Mouse (Mus musculus) heart, postnatal 25 days (tissue): Measurements from ENCODE around the gene Pqbp1. TPM values are rescaled to one million over a fixed set of nuclear protein-coding genes. Genes with fewer than 3 reads are reported as not detected.
A peak's percentile ranks its signal among the peaks of the same experiment; 100 is the strongest.

Source experiments
- DNase-seq: peaks from one replicate; pipeline ENCODE4 v3.0.0; 2022; ENCODE audit warnings: low spot score
- intact Hi-C: fragments of 180-260 bp; cut with DNase I; formaldehyde crosslinking; loops from one replicate; pipeline ENCODE4 v1.15.1; 2025
- total RNA-seq, 2 experiments: library from RNA; stranded (reverse); gene quantifications; 2 replicates each; pipeline ENCODE4 v1.2.3; 2021

The Pqbp1 gene
- total RNA-seq, 2 experiments from 2014 or later: 22.1 to 22.7 TPM

DNA sequence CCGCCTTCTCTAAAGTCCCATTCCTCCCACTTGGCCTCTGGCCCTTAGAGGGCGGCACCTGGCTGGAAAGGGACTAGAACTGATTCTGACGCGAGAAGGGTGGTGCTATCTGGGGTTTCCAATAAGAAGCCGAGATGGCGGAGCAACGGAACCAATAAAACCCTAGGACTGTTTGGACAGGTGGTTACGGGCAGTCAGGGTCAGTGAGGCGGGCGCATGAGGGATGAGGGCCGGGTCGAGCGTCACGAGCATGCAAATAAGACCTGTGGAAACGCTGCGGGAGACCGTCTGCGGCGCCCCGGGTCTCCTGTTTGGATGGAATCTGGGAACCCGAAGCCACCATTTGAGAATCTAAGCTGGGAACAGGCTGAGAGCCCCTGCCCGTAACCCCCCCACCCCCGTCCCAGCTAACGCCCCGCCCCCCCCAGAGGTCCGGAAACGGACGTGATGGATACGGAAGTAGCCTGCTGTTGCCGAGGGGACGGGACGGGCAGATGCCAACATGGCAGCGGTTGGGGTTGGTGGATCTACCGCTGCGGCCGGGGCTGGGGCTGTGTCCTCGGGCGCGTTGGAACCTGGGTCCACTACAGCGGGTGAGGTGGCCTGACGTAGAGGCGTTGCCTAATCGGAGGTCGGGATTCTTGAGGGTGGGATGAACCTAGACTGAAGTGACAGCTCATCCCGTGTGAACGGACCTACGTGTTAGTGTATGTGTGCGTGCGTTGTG, 15.1 kb downstream of the Pqbp1 start, which contains the start of gene Slc35a2:
TSS of gene Slc35a2 (plus strand) at position 188 of the 727 bp plus-strand sequence.
- peak; percentile 84 for DNase-seq
- intact Hi-C loops: no loop called here

DNA sequence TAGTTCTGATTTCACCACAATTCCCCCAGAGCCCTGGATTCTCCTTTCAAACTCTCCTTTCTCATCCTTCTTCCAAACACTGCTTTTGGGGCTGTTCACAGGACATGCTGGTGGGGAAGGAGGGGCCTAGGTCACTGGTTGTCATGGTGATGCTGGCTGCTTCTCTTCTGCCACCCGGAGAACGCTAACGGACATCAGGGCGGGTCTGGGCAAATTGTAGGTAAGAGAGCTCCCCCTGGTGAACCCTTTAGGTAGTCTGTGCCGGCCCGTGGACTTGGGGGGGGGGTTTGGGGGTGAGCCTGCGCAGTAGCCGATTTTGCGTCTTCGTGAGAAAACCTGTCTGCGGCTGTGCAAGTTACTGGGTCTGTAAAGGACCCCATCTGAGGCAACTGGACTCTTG, 19.2 kb downstream of the Pqbp1 start:
- DNase-seq: peak; percentile 20
- intact Hi-C loops: no loop called here

DNA sequence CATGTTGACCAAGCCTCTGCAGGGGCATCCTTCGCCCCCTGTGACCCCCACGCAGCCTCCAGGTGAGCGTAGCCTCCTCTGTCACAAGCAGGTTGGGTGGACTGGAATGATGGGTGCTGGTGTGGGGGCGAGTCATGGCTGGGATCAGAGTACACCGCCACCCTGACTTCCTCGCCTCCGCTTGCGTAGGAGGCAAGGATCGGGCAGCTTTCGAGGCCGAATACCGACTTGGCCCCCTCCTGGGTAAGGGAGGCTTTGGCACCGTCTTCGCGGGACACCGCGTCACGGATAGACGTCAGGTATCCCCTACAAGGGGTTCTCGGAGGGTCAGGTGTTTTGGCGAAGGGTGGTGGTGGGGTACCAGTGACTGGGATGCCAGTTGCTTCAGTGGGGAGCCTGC, 20.6 kb downstream of the Pqbp1 start:
- intact Hi-C loops: no loop called here
- DNase-seq: no peak

DNA sequence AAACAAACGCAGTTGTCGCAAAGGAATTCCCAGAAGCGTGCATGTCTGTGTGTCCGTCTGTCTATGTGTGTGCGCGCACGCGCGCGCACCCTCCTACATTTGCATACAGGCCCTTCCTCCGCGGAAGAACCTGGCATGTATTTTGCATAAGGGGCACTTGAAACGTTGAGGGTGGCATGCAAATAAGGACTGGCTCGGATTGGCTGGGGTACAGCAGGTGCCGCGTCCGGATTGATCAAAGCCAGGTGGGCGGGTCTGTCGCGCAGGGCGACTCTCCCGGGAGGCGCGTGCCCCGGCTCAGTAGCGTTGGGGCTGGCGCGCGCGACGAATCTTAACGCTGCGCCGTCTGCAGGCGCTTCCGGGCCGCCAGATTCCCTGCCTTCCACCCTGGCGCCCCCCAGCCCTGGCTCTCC, 21.1 kb downstream of the Pqbp1 start, which contains the start of gene Pim2:
TSS of gene Pim2 (plus strand) at position 256 of the 413 bp plus-strand sequence.
- peak; percentile 61 for DNase-seq
- intact Hi-C loops: no loop called here

DNA sequence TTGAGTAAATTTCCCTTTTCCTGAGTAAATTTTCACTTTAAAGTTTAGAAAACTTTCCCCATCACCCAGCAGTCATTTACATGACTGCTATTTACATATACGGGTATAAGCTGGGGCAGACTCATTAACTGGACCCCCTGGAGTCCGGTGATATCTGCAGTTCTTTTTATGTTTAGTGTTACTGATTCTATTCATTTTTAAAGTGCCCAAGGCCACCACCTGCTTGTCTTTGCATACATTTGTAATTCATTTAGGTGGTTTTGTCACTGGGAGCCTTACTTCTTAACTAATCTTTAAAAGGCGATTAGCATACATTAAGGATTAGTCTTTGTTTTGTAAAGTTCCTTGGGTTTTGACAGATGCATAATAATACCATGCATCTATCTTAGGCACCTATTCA, 29.2 kb downstream of the Pqbp1 start:
- intact Hi-C loops: no loop called here
- DNase-seq: no peak

DNA sequence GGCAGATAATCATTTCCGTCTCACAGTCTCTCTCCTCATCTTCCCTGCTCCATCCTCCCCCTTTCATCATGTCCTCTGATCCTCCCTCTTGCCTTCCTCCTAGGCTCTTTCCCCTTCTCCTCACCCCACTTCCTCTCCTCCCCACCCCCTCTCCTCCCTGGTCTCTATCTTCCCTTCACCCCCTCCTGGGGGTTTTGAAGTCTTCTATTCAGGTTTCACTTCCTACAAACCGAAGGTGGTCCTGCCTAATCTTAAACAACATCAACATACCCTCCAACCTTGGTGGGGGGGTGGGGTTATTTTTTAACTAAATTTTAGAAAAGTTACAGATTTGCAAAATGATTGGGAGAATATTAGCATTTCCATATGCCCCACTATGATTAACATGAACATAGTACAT, 30.6 kb downstream of the Pqbp1 start:
- intact Hi-C loops: no loop called here
- no peak for DNase-seq

DNA sequence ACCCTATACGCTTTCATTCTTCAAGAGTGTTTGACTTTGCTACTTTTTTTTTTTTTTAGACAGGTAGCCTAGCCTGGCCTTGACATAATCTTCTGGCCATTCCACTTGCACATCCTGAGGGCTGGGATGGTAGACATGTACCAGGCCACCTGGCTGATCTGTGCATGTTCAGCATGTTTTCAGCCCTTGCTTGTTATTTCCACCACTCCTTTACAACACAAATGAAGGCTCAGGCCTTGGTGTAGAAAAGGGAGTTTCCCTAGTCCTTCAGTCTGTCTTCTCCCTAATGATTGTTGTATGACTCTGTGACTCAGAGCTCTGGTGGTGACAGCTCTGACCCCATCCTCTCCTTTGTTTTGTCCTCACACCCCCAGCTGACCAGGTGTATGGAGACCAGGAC, 31.9 kb downstream of the Pqbp1 start:
- intact Hi-C loops: no loop called here
- DNase-seq: no peak

DNA sequence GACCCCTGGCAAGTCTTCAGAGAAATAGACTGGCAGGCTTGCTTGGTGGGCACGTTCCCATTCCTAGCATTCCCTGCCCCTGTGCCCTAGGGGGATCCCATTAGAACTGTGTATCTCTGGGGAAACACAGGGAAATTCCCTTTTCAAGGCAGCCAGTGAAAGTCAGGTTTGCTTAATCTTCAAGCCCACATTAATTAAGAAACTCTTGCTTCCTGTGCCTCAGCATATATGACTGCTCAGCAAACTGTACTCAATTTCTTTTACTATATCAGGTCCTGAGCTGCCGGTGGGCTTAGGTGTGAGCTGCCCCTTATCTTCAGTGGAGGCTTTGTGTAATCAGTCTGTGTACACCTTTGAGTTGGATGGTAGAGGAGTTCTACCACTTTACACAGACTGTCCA, 33.3 kb downstream of the Pqbp1 start:
- DNase-seq: no peak
- intact Hi-C loops: no loop called here

DNA sequence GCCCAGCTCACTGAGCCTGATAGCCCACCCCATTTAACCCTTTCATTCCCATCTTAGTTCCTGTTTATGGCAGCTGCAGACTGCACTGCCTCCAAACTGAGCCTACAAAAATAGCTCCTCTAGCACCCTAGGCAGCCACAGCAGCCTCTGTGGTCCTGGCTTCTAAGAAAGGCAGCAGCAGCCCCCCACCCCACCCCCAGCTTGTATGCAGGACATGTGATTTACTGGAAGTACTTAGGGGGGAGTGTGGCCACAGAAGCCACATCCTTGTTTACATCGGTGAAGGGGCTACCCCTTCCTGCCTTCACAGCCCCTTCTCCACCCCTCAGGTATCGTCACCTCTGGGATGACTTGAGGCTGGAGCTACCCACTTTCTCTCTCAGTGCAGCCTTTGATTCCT, 33.7 kb downstream of the Pqbp1 start:
- DNase-seq: no peak
- intact Hi-C loops: no loop called here

DNA sequence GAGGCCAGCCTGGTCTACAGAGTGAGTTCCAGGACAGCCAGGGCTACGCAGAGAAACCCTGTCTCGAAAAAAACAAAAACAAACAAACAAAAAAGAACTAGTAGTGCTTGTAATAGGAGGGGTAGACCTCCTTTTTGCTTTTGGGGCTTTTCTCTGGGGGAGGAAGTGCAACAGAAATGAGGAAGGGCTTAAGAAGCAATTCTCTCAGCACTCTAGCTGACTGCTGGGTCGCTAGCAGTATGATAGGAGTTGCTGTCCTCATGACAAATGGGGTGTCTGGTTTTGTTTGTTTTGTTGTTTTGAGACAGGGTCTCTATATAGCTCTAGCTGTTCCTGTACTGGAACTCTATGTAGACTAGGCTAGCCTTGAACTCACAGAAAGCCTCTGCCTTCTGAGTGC, 34.5 kb downstream of the Pqbp1 start:
- intact Hi-C loops: no loop called here
- no peak for DNase-seq

DNA sequence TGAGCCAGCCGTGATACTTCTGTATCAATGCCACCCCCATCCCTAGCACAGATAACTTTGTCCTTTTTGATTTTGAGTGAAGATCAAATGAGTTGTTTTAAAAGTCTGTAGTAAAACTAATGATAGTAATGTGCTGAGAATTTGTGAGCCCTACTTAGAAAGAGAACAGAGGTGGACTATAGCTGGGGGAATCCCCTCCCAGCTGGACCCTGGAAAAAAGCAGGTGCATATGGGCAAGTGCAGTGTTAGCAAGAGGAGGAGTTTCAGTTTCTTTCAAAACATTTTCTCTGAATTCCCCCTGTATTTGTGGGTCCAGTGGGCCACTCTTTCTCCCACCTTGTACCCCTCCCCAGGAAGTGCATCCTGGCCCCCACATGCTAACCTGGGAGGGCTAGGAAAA, 35.9 kb downstream of the Pqbp1 start:
- DNase-seq: no peak
- intact Hi-C loops: no loop called here

DNA sequence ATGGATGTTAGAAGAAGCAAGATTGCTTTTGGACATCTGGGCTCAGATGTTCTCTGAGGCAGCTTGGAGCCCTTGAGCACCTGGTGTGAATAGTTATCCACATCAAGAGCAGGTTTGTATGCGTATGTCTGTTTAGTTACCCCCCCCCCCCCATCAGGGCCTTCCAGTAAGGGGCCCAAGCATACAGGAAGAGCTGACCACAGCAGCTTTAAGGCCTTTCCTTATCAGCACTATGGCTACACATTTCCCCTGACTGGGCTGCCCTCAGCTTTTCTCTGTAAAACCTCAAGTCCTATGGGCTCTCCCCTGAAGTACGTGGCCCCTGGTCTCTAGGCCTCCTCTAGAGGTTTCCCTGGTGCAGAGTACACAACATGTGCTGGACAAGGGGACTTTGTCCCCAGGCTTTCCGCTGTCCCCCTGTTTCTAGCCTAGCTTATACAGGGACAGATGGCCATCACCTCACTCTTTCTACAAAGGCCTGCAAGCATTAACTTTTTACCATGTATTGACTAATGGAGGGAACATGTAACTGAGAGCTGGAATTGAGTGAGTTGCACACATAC, 39.8 kb downstream of the Pqbp1 start:
- no peak for DNase-seq
- intact Hi-C loops: loop anchor here (5.0 kb wide), 1 partner anchor 43 kb away; no protein-coding TSS in a partner anchor

DNA sequence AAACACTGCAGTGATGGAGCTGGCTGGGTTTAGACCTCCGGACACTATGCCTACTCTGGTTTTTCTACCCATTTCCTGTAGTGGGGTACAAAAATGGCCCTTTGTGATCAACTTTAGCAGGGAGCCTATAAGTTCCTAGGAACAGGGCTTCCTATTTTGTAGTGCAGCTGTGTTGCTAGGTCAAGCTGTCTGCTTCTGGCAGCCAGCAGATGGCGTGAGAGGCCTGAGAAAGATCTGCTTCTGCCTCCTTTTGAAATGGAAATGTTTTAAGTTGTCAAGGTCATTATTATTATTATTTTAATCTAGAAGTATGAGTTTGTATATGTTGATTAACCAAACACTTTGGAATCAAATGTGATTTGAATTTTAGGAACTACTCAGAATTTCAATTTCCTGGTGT, 44.5 kb downstream of the Pqbp1 start:
- DNase-seq: no peak
- intact Hi-C loops: loop anchor here (2.0 kb wide), 1 partner anchor 162 kb away; no protein-coding TSS in a partner anchor

DNA sequence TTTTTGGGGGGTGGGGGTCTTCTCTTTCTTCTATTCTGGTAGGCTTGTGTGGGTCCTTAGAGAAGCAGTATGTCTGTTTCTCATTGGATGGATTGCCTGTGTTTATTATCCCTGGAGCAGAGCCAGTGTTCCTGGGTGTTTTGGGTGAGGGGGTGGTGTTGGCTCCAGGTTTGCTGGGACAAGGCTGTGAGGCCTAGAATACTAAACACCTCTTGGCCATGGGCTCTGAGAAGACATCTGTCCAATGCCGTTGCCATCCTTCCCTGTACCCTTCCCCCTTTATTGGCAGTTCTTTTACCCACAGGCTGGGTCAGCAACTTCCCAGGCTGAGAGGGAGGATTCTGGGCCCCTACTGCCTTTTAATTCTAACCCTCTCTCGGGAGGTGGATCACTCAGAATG, 51.2 kb downstream of the Pqbp1 start:
- DNase-seq: no peak
- intact Hi-C loops: no loop called here

Other genes starting within 250 kb of the Pqbp1 start
- gene Prickle3, start 242.0 kb downstream of the Pqbp1 start, total RNA-seq: 10 to 100 TPM; 16.5 to 19.9 TPM
- 10 to 100 TPM; 41.6 to 54.1 TPM for gene Plp2, start 227.9 kb downstream of the Pqbp1 start, total RNA-seq
- 10 to 100 TPM; 24.1 to 26.0 TPM for gene Magix, start 218.0 kb downstream of the Pqbp1 start, total RNA-seq
- 10 to 100 TPM; 19.5 to 21.3 TPM for gene Gpkow, start 202.1 kb downstream of the Pqbp1 start, total RNA-seq
- gene Wdr45, start 184.9 kb downstream of the Pqbp1 start, total RNA-seq: 10 to 100 TPM; 34.4 to 44.8 TPM
- under 1 TPM in 1 of 2 experiments, not detected in 1; 0.42 TPM for gene Gm45208, start 177.0 kb downstream of the Pqbp1 start, total RNA-seq
- 1 to 10 TPM; 6.5 to 6.9 TPM for gene Praf2, start 170.8 kb downstream of the Pqbp1 start, total RNA-seq
- 1 to 10 TPM in 1 of 2 experiments, under 1 TPM in 1; 0.91 to 2.0 TPM for gene Ccdc120, start 148.4 kb downstream of the Pqbp1 start, total RNA-seq
- gene Tfe3, start 136.7 kb downstream of the Pqbp1 start, total RNA-seq: 10 to 100 TPM; 15.0 to 16.8 TPM
- 10 to 100 TPM; 24.7 to 26.9 TPM for gene Gripap1, start 109.5 kb downstream of the Pqbp1 start, total RNA-seq
- under 1 TPM; 0.22 to 0.23 TPM for gene Kcnd1, start 77.0 kb downstream of the Pqbp1 start, total RNA-seq
- 10 to 100 TPM; 25.7 to 28.5 TPM for gene Otud5, start 57.9 kb downstream of the Pqbp1 start, total RNA-seq
- 1 to 10 TPM; 2.2 to 3.1 TPM for gene Pim2, start 21.0 kb downstream of the Pqbp1 start, total RNA-seq
- 10 to 100 TPM; 11.0 to 17.0 TPM for gene Slc35a2, start 15.2 kb downstream of the Pqbp1 start, total RNA-seq
- gene Timm17b, start 88 bp upstream of the Pqbp1 start, total RNA-seq: 10 to 100 TPM; 49.5 to 50.1 TPM
- gene Gm10491, start 8.6 kb upstream of the Pqbp1 start, total RNA-seq: not detected
- gene Gm10490, start 10.3 kb upstream of the Pqbp1 start, total RNA-seq: not detected
- under 1 TPM in 1 of 2 experiments, not detected in 1; 0.11 TPM for gene Pcsk1n, start 20.6 kb upstream of the Pqbp1 start, total RNA-seq
- not detected for gene Eras, start 29.3 kb upstream of the Pqbp1 start, total RNA-seq
- 10 to 100 TPM in 1 of 2 experiments, 1 to 10 TPM in 1; 9.9 to 12.4 TPM for gene Hdac6, start 48.6 kb upstream of the Pqbp1 start, total RNA-seq
- gene Gata1, start 78.8 kb upstream of the Pqbp1 start, total RNA-seq: under 1 TPM in 1 of 2 experiments, not detected in 1; 0.53 TPM
- not detected for gene Glod5, start 119.2 kb upstream of the Pqbp1 start, total RNA-seq
- 1 to 10 TPM; 4.1 to 5.0 TPM for gene Suv39h1, start 175.5 kb upstream of the Pqbp1 start, total RNA-seq
- gene Was, start 191.2 kb upstream of the Pqbp1 start, total RNA-seq: 1 to 10 TPM; 1.8 to 2.3 TPM
- gene Wdr13, start 233.6 kb upstream of the Pqbp1 start, total RNA-seq: 10 to 100 TPM; 43.6 to 46.6 TPM
- gene Rbm3, start 246.6 kb upstream of the Pqbp1 start, total RNA-seq: 10 to 100 TPM; 58.8 to 85.0 TPM